Mouse (Mus musculus) myocyte (in vitro differentiated cells): ENCODE data around the gene Ebf4.

ENCODE experiments used
- CEBPB ChIP-seq: IDR thresholded peaks from 2 replicates; pipeline ENCODE4 v1.6.1; 2011; ENCODE audit warnings: mild to moderate bottlenecking, moderate library complexity; ENCODE audit not compliant: poor library complexity, insufficient read depth, severe bottlenecking
- E2F4 ChIP-seq: IDR thresholded peaks from one replicate; pipeline ENCODE4 v1.6.1; 2011; ENCODE audit warnings: mild to moderate bottlenecking, control low read depth, moderate library complexity; ENCODE audit not compliant: insufficient read depth
- MAX ChIP-seq: IDR thresholded peaks from one replicate; pipeline ENCODE4 v1.6.1; 2011; ENCODE audit warnings: low read depth, mild to moderate bottlenecking, control low read depth
- MYOG ChIP-seq, 3 experiments: IDR thresholded peaks; one replicate each; pipeline ENCODE4 v1.6.1; 2011; ENCODE audit warnings: control low read depth in 2 of 3, low read depth in 2 of 3, mild to moderate bottlenecking in 2 of 3; ENCODE audit not compliant: insufficient read length in 2 of 3, control insufficient read depth in 1 of 3, insufficient read depth in 1 of 3
- POLR2A ChIP-seq: IDR thresholded peaks from one replicate; pipeline ENCODE4 v1.6.1; 2011; ENCODE audit warnings: low read depth, mild to moderate bottlenecking, control low read depth, moderate library complexity; ENCODE audit not compliant: insufficient read length
- POLR2AphosphoS2 ChIP-seq: IDR thresholded peaks from one replicate; pipeline ENCODE4 v1.6.1; 2011; ENCODE audit warnings: low read depth, control low read depth; ENCODE audit not compliant: insufficient read length
- REST ChIP-seq: IDR thresholded peaks from one replicate; pipeline ENCODE4 v1.6.1; 2011; ENCODE audit warnings: mild to moderate bottlenecking, control low read depth, moderate library complexity; ENCODE audit not compliant: insufficient read depth, insufficient read length
- SRF ChIP-seq: IDR thresholded peaks from one replicate; pipeline ENCODE4 v1.6.1; 2011; ENCODE audit warnings: low read depth; ENCODE audit not compliant: control insufficient read depth, insufficient read length
- TCF12 ChIP-seq: IDR thresholded peaks from one replicate; pipeline ENCODE4 v1.6.1; 2011; ENCODE audit warnings: mild to moderate bottlenecking, control low read depth; ENCODE audit not compliant: poor library complexity, insufficient read depth, severe bottlenecking
- USF1 ChIP-seq: IDR thresholded peaks from one replicate; pipeline ENCODE4 v1.6.1; 2011; ENCODE audit warnings: low read depth, mild to moderate bottlenecking, control low read depth, moderate library complexity

GRCm38 (mm10) chr2:130283854-130284654, 10.9 kb upstream of the Ebf4 start, which contains the start of gene Idh3b:
- TF ChIP-seq MYOG (IDR thresholded peaks at IDR 0.05; ENCODE audit: control insufficient read depth in 1 of 3, insufficient read depth in 1 of 3, insufficient read length in 2 of 3, low read depth in 2 of 3) (no peak), POLR2A (peak; percentile 97), TCF12 (no peak), POLR2AphosphoS2 (peak; percentile 95), MAX (no peak), USF1 (no peak), SRF (peak; percentile 86), CEBPB (no peak), REST (peak; percentile 28), E2F4 (peak; percentile 52)
